Mouse (Mus musculus) ES-E14 (cell line): ENCODE data around the gene Borcs5.

Experiments
- CHD2 ChIP-seq: IDR thresholded peaks from 2 replicates; pipeline ENCODE4 v1.6.1; 2014; ENCODE audit warnings: mild to moderate bottlenecking, low read depth, low read length, inconsistent platforms
- HCFC1 ChIP-seq: IDR thresholded peaks from 2 replicates; pipeline ENCODE4 v1.6.1; 2012; ENCODE audit warnings: low read length, inconsistent platforms, borderline replicate concordance; ENCODE audit not compliant: insufficient read depth
- MAFK ChIP-seq: IDR thresholded peaks from 2 replicates; pipeline ENCODE4 v1.6.1; 2014; ENCODE audit warnings: mild to moderate bottlenecking, low read depth, low read length, inconsistent platforms; ENCODE audit not compliant: insufficient read depth
- ZC3H11A ChIP-seq: IDR thresholded peaks from 2 replicates; pipeline ENCODE4 v1.6.1; 2012; ENCODE audit warnings: low read depth, mild to moderate bottlenecking, inconsistent platforms, low read length, borderline replicate concordance
- ZNF384 ChIP-seq: IDR thresholded peaks from 2 replicates; pipeline ENCODE4 v1.6.1; 2012; ENCODE audit warnings: low read depth, low read length, inconsistent platforms

DNA sequence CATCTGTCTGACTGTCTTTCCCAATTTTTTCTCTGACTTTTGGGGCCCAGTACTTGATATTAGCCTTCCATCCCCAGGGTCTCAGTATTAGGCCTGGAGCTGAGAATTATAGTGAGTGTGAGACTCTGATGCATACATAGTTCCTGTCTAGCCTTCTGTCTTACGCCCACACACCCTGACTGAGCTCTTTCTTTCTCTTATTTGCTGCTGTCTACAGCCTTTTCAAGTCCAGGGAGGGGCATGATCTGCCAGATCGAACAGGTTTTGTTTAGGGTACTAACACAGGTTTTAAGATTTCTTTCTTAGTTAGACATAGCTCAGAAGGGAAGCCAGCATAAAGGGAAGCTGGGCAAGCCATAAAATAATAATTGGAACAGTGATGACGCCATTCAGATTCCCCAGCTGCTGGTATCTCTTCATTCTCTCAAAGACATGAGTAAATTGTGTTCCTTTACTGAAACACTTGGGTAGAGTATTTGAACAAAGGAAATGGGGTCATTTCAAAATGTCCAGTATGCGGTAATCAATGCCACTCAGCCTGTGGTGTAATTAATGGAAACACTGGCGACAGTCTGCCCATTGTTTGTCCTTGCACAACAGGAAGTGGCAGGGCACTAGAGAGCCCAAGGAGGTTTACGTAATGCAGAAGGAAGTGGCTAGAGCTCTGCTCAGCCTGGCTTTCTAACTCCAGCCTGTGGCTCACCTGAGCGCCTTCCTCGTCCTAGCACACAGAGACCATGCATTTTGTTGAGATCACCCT, 61.3 kb downstream of the Borcs5 start:
- TF ChIP-seq MAFK (no peak), ZNF384 (no peak), HCFC1 (no peak), CHD2 (no peak), ZC3H11A (no peak)
